In genomic region chr3:121327406-121327805, GRCm38 (mm10) we compare ENCODE assay signal across 14 mouse cellular contexts.
"Had no signal": no experiment of that assay in that cellular context is flagged by ENCODE, and none has a peak within 500 bp of the region (broad histone marks: within the 10 kb centered on the region; RNA-seq: fewer than 3 reads in every experiment).

No protein-coding gene starts in this region.

- H3K4me3 ChIP-seq: limb, embryonic 10.5 days; liver, embryonic 15.5 days; midbrain, embryonic 10.5 days; midbrain, embryonic 15.5 days had no signal

- H3K9me3 ChIP-seq: limb, embryonic 10.5 days; liver, embryonic 15.5 days; midbrain, embryonic 10.5 days; midbrain, embryonic 15.5 days had no signal

- H3K27me3 ChIP-seq: liver, embryonic 15.5 days; midbrain, embryonic 15.5 days had no signal

- DNase-seq: kidney, adult 9 months; kidney, postnatal 36 days; layer of hippocampus, adult 9-11 months; lung, adult 2 months; lung, postnatal 4 days; right cerebral cortex, postnatal 14 days; thymus, postnatal 4 days had no signal

- H3K36me3 ChIP-seq: midbrain, embryonic 15.5 days had no signal

- ATAC-seq: lung, postnatal 0 days; midbrain, embryonic 15.5 days had no signal

- H3K4me2 ChIP-seq: liver, embryonic 11.5 days; liver, embryonic 15.5 days; midbrain, embryonic 15.5 days had no signal

- H3K4me1 ChIP-seq: limb, embryonic 10.5 days; liver, embryonic 15.5 days; midbrain, embryonic 10.5 days; midbrain, embryonic 15.5 days had no signal

- H3K9ac ChIP-seq: liver, embryonic 15.5 days; midbrain, embryonic 15.5 days had no signal

- H3K27ac ChIP-seq: kidney, postnatal 0 days; limb, embryonic 10.5 days; liver, embryonic 15.5 days; midbrain, embryonic 10.5 days; midbrain, embryonic 15.5 days had no signal
